Mouse (Mus musculus) myocyte (in vitro differentiated cells): Measurements from ENCODE around the gene Gm11541. TPM values are rescaled to one million over a fixed set of nuclear protein-coding genes. Genes with fewer than 3 reads are reported as not detected.

Experiments used
- H3K27me3 ChIP-seq: one replicate; pipeline ENCODE4 v1.6.1; 2011; ENCODE audit not compliant: control insufficient read depth, insufficient read depth, insufficient read length
- H3K36me3 ChIP-seq: one replicate; pipeline ENCODE4 v1.6.1; 2011; ENCODE audit not compliant: control insufficient read depth, insufficient read depth
- H3K4me2 ChIP-seq: one replicate; pipeline ENCODE4 v1.6.1; 2011; ENCODE audit warnings: low read depth, control low read depth
- H3K4me3 ChIP-seq: one replicate; pipeline ENCODE4 v1.5.1; 2011; ENCODE audit warnings: mild to moderate bottlenecking, control low read depth, moderate library complexity
- H3K79me2 ChIP-seq: one replicate; pipeline ENCODE4 v1.6.1; 2011; ENCODE audit not compliant: control insufficient read depth, insufficient read depth
- H3ac ChIP-seq: one replicate; pipeline ENCODE4 v1.6.1; 2011; ENCODE audit not compliant: control insufficient read depth, insufficient read length
- CEBPB ChIP-seq: IDR thresholded peaks from 2 replicates; pipeline ENCODE4 v1.6.1; 2011; ENCODE audit warnings: mild to moderate bottlenecking, moderate library complexity; ENCODE audit not compliant: poor library complexity, insufficient read depth, severe bottlenecking
- E2F4 ChIP-seq: IDR thresholded peaks from one replicate; pipeline ENCODE4 v1.6.1; 2011; ENCODE audit warnings: mild to moderate bottlenecking, control low read depth, moderate library complexity; ENCODE audit not compliant: insufficient read depth
- MAX ChIP-seq: IDR thresholded peaks from one replicate; pipeline ENCODE4 v1.6.1; 2011; ENCODE audit warnings: low read depth, mild to moderate bottlenecking, control low read depth
- MYOD1 ChIP-seq, 3 experiments: IDR thresholded peaks; one replicate each; pipeline ENCODE4 v1.6.1; 2011; ENCODE audit warnings: control low read depth in 2 of 3, low read depth in 2 of 3, mild to moderate bottlenecking in 2 of 3, moderate library complexity in 1 of 3; ENCODE audit not compliant: insufficient read length in 2 of 3, control insufficient read depth in 1 of 3
- MYOG ChIP-seq, 3 experiments: IDR thresholded peaks; one replicate each; pipeline ENCODE4 v1.6.1; 2011; ENCODE audit warnings: control low read depth in 2 of 3, low read depth in 2 of 3, mild to moderate bottlenecking in 2 of 3; ENCODE audit not compliant: insufficient read length in 2 of 3, control insufficient read depth in 1 of 3, insufficient read depth in 1 of 3
- POLR2A ChIP-seq: IDR thresholded peaks from one replicate; pipeline ENCODE4 v1.6.1; 2011; ENCODE audit warnings: low read depth, mild to moderate bottlenecking, control low read depth, moderate library complexity; ENCODE audit not compliant: insufficient read length
- POLR2AphosphoS2 ChIP-seq: IDR thresholded peaks from one replicate; pipeline ENCODE4 v1.6.1; 2011; ENCODE audit warnings: low read depth, control low read depth; ENCODE audit not compliant: insufficient read length
- REST ChIP-seq: IDR thresholded peaks from one replicate; pipeline ENCODE4 v1.6.1; 2011; ENCODE audit warnings: mild to moderate bottlenecking, control low read depth, moderate library complexity; ENCODE audit not compliant: insufficient read depth, insufficient read length
- SRF ChIP-seq: IDR thresholded peaks from one replicate; pipeline ENCODE4 v1.6.1; 2011; ENCODE audit warnings: low read depth; ENCODE audit not compliant: control insufficient read depth, insufficient read length
- TCF12 ChIP-seq: IDR thresholded peaks from one replicate; pipeline ENCODE4 v1.6.1; 2011; ENCODE audit warnings: mild to moderate bottlenecking, control low read depth; ENCODE audit not compliant: poor library complexity, insufficient read depth, severe bottlenecking
- TCF3 ChIP-seq: IDR thresholded peaks from one replicate; pipeline ENCODE4 v1.6.1; 2011; ENCODE audit warnings: low read depth, control low read depth; ENCODE audit not compliant: insufficient read length
- USF1 ChIP-seq: IDR thresholded peaks from one replicate; pipeline ENCODE4 v1.6.1; 2011; ENCODE audit warnings: low read depth, mild to moderate bottlenecking, control low read depth, moderate library complexity
- polyA plus RNA-seq: library from polyadenylated mRNA; unstranded; fragments of >200 nt; fragmentation: generic; extraction: Trizol; gene quantifications from one replicate; pipeline ENCODE4 v1.2.1, GENCODE M21; 2012; ENCODE audit warnings: missing spikeins

The Gm11541 gene
- not detected for polyA plus RNA-seq

GRCm38 (mm10) chr11:94704472-94704871 is at the start of gene Gm11541:
TSS of gene Gm11541 (minus strand) at chr11:94704499.
- no peaks in the 10 kb centered on the region for H3K79me2 ChIP-seq
- H3K36me3 ChIP-seq, result no peaks in the 10 kb centered on the region
- TF ChIP-seq CEBPB (no peak), E2F4 (no peak), TCF3 (no peak)
- no peak within 1 kb of the TSS for H3ac ChIP-seq
- H3K4me3 ChIP-seq, result no peak within 1 kb of the TSS
- no peak within 1 kb of the TSS for H3K4me2 ChIP-seq
- H3K27me3 ChIP-seq, result no peaks in the 10 kb centered on the region

GRCm38 (mm10) chr11:94752946-94753713 is 48.8 kb upstream of the Gm11541 start:
- peaks cover 15% of the 10 kb centered on the region for H3K27me3 ChIP-seq
- no peak overlapping the region for H3K4me2 ChIP-seq
- no peaks in the 10 kb centered on the region for H3K36me3 ChIP-seq
- H3K4me3 ChIP-seq, result no peak overlapping the region
- H3K79me2 ChIP-seq, result no peaks in the 10 kb centered on the region
- no peak for TF ChIP-seq CEBPB
- TF ChIP-seq MYOG (IDR thresholded peaks at IDR 0.05; ENCODE audit: control insufficient read depth in 1 of 3, insufficient read depth in 1 of 3, insufficient read length in 2 of 3, low read depth in 2 of 3), result no peak
- no peak for TF ChIP-seq USF1
- no peak for TF ChIP-seq TCF3
- TF ChIP-seq MAX, result no peak
- TF ChIP-seq MYOD1 (IDR thresholded peaks at IDR 0.05; ENCODE audit: control insufficient read depth in 1 of 3, insufficient read length in 2 of 3, low read depth in 2 of 3), result no peak
- no peak for TF ChIP-seq POLR2A
- TF ChIP-seq TCF12, result no peak
- TF ChIP-seq REST, result no peak
- no peak for TF ChIP-seq SRF
- no peak for TF ChIP-seq E2F4
- TF ChIP-seq POLR2AphosphoS2, result no peak
- no peak overlapping the region for H3ac ChIP-seq

- Histone ChIP-seq H3K4me3 (no peak within 1 kb of the TSS), H3K36me3 (no peaks in the 10 kb centered on the region), H3K27me3 (peaks cover 40% of the 10 kb centered on the region), H3ac (no peak within 1 kb of the TSS), H3K79me2 (no peaks in the 10 kb centered on the region), H3K4me2 (no peak within 1 kb of the TSS)
- TF ChIP-seq POLR2AphosphoS2, result no peak
- TF ChIP-seq MYOG (IDR thresholded peaks at IDR 0.05; ENCODE audit: control insufficient read depth in 1 of 3, insufficient read depth in 1 of 3, insufficient read length in 2 of 3, low read depth in 2 of 3), result no peak
- TF ChIP-seq MYOD1 (IDR thresholded peaks at IDR 0.05; ENCODE audit: control insufficient read depth in 1 of 3, insufficient read length in 2 of 3, low read depth in 2 of 3), result no peak
- TF ChIP-seq POLR2A, result no peak
- TF ChIP-seq E2F4, result no peak
- no peak for TF ChIP-seq REST
- TF ChIP-seq MAX, result no peak
- TF ChIP-seq CEBPB, result no peak
- no peak for TF ChIP-seq TCF3
- TF ChIP-seq USF1, result no peak
- no peak for TF ChIP-seq TCF12
- TF ChIP-seq SRF, result no peak
Observed at GRCm38 (mm10) chr11:94741732-94742272, 37.5 kb upstream of the Gm11541 start, which contains the start of gene Cdc34b. TSS of gene Cdc34b (plus strand) at chr11:94741782.

- no peaks in the 10 kb centered on the region for H3K36me3 ChIP-seq
- no peak overlapping the region for H3ac ChIP-seq
- no peak overlapping the region for H3K4me2 ChIP-seq
- TF ChIP-seq USF1 (no peak), POLR2AphosphoS2 (no peak), SRF (no peak), TCF3 (no peak)
- H3K4me3 ChIP-seq, result no peak overlapping the region
- no peaks in the 10 kb centered on the region for H3K79me2 ChIP-seq
- peaks cover 18% of the 10 kb centered on the region for H3K27me3 ChIP-seq
Observed at GRCm38 (mm10) chr11:94735746-94736145, 31.4 kb upstream of the Gm11541 start.

GRCm38 (mm10) chr11:94732773-94733172 is 28.5 kb upstream of the Gm11541 start:
- Histone ChIP-seq H3ac (no peak overlapping the region), H3K4me3 (no peak overlapping the region), H3K4me2 (peak overlapping the region; percentile 55), H3K27me3 (peaks cover 10% of the 10 kb centered on the region), H3K36me3 (no peaks in the 10 kb centered on the region), H3K79me2 (no peaks in the 10 kb centered on the region)
- TF ChIP-seq SRF (no peak), REST (no peak), CEBPB (no peak), MYOG (IDR thresholded peaks at IDR 0.05; ENCODE audit: control insufficient read depth in 1 of 3, insufficient read depth in 1 of 3, insufficient read length in 2 of 3, low read depth in 2 of 3) (no peak), E2F4 (no peak), TCF3 (no peak), MAX (no peak), TCF12 (no peak), MYOD1 (IDR thresholded peaks at IDR 0.05; ENCODE audit: control insufficient read depth in 1 of 3, insufficient read length in 2 of 3, low read depth in 2 of 3) (no peak), POLR2AphosphoS2 (no peak), USF1 (no peak)
